Mouse (Mus musculus) lung, embryonic 15.5 days (tissue): ENCODE data around the gene Ier5. TPM values are rescaled to one million over a fixed set of nuclear protein-coding genes. Genes with fewer than 3 reads are reported as not detected.
A peak's percentile ranks its signal among the peaks of the same experiment; 100 is the strongest.

Experiments
- ATAC-seq: fragments of 200-750 bp; cut with Nextera tagmentation; 2 replicates; pipeline ENCODE4 v1.8.0; 2017; ENCODE audit warnings: moderate number of reproducible peaks, borderline replicate concordance; ENCODE audit not compliant: low FRiP score, low TSS enrichment; ENCODE audit errors: extremely low read depth
- H3K27ac ChIP-seq: fragments of 300-500 bp; sonication (generic); 2 replicates; pipeline ENCODE4 v1.5.1; 2015; ENCODE audit warnings: moderate library complexity, mild to moderate bottlenecking, inconsistent platforms
- H3K27me3 ChIP-seq: fragments of 300-500 bp; sonication (generic); 2 replicates; pipeline ENCODE4 v1.6.1; 2015; ENCODE audit warnings: inconsistent platforms
- H3K36me3 ChIP-seq: fragments of 300-500 bp; sonication (generic); 2 replicates; pipeline ENCODE4 v1.6.1; 2015; ENCODE audit warnings: inconsistent platforms
- H3K4me1 ChIP-seq: fragments of 300-500 bp; sonication (generic); 2 replicates; pipeline ENCODE4 v1.6.1; 2015; ENCODE audit warnings: inconsistent platforms
- H3K4me2 ChIP-seq: fragments of 300-500 bp; sonication (generic); 2 replicates; pipeline ENCODE4 v1.6.1; 2015; ENCODE audit warnings: inconsistent platforms, mild to moderate bottlenecking, moderate library complexity
- H3K4me3 ChIP-seq: fragments of 300-500 bp; sonication (generic); 2 replicates; pipeline ENCODE4 v1.5.1; 2015; ENCODE audit warnings: mild to moderate bottlenecking, inconsistent platforms
- H3K9ac ChIP-seq: fragments of 300-500 bp; sonication (generic); 2 replicates; pipeline ENCODE4 v1.6.1; 2015; ENCODE audit warnings: inconsistent platforms
- H3K9me3 ChIP-seq: fragments of 300-500 bp; sonication (generic); 2 replicates; pipeline ENCODE4 v1.6.1; 2016; ENCODE audit warnings: inconsistent platforms
- WGBS: fragments of 180-500 bp; shearing (Covaris S2); methylation state at CpG from one replicate; pipeline ENCODE4 v1.1.7; 2015; 5-methylcytosine and 5-hydroxymethylcytosine counted together
- polyA plus RNA-seq: library from polyadenylated mRNA; unstranded; fragments of >200 nt; fragmentation: Nextera tagmentation; extraction: Ambion mirVana; gene quantifications from 2 replicates; pipeline ENCODE4 v1.2.1, GENCODE M21; 2015

Gene Ier5
- polyA plus RNA-seq, 1 experiment from 2014 or later: 7.0 TPM

DNA sequence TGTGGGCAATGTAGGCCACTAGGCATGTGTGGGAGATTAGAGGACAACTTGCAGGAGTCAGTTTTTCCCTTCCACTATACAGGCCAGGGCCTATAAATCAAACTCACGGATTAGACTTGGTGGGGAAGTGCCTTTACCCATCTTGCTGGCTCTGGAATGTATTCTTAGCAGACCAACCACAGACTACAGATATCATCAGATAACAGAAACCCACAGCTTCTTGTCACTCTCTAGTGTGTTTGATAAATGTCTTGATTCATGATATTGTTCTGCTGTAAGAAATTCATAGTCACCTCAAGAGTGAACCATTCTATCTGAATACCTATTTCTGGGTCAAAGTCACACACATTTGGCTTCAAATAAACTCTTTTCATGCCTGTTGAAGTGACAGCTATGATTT lies 20.3 kb upstream of the Ier5 start:
- 53% methylated on average over 1 of the region's 1 CpGs for WGBS
- Histone ChIP-seq H3K9me3 (no peaks in the 10 kb centered on the region), H3K9ac (no peak overlapping the region), H3K4me1 (peaks cover 12% of the 10 kb centered on the region), H3K36me3 (no peaks in the 10 kb centered on the region), H3K4me3 (no peak overlapping the region), H3K4me2 (no peak overlapping the region), H3K27me3 (no peaks in the 10 kb centered on the region), H3K27ac (no peak overlapping the region)
- ATAC-seq: no peak

DNA sequence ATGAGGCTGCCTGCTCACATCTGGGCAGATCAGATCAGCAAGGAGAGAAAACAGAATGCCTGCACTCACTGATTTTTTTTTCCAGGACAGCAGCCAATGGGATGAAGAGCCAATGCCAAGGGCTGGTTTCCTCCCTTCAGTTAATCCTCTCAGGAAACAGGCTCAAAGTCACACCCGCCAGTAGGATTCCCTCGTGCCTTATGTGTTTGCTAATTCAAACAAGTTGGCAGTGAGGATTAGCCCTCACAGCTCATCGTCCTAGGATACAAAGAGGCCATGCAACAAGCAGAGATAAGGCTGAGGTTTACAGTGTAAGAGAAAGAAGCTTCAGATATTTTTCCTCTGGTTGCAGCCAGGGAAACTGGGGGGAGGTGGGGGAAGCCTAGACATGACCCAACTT lies 14.5 kb upstream of the Ier5 start:
- no peaks in the 10 kb centered on the region for H3K27me3 ChIP-seq
- no peaks in the 10 kb centered on the region for H3K9me3 ChIP-seq
- ATAC-seq: no peak
- no peak overlapping the region for H3K27ac ChIP-seq
- H3K4me2 ChIP-seq: no peak overlapping the region
- peaks cover 21% of the 10 kb centered on the region for H3K4me1 ChIP-seq
- H3K36me3 ChIP-seq: no peaks in the 10 kb centered on the region
- 17% methylated on average over 3 of the region's 3 CpGs for WGBS
- no peak overlapping the region for H3K4me3 ChIP-seq
- H3K9ac ChIP-seq: no peak overlapping the region

DNA sequence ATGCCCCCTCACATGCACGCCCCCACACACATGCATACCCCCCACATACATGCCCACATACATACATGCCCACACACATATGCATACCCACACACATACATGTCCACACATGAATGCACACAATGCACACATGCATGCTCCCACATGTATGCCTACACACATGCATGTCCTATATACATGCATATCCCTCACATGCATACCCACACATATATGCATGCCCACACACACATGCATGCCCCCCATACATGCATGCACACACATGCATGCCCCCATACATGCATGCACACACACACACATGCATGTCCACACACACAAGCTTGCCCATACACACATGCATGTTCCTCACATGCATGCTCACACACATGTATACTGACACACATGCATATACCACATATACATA lies 13.4 kb upstream of the Ier5 start:
- WGBS: 84% methylated on average over 1 of the region's 1 CpGs
- H3K27me3 ChIP-seq: no peaks in the 10 kb centered on the region
- H3K9me3 ChIP-seq: no peaks in the 10 kb centered on the region
- H3K4me3 ChIP-seq: no peak overlapping the region
- no peak for ATAC-seq
- H3K27ac ChIP-seq: no peak overlapping the region
- H3K4me1 ChIP-seq: peaks cover 28% of the 10 kb centered on the region
- no peak overlapping the region for H3K9ac ChIP-seq
- H3K36me3 ChIP-seq: no peaks in the 10 kb centered on the region
- no peak overlapping the region for H3K4me2 ChIP-seq

DNA sequence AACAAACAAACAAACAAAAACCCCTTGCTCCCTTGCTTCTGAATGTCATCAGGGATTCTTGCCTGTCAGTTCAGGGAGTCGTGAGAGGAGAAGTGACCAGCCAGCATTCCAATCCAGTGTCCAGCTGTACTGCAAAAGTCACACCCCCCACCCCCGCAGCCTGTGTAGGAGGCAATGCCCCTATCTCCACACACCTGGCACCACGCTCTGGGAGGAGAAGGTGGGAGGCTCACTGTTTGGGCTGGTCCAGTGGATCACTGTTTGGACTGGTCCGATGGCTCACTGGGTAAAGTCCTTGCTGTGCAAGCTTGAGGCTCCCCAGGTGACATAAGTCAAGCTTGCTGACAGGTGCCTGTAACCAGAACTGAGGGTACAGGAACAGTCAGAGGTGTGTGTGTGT lies 12.7 kb upstream of the Ier5 start:
- no peak for ATAC-seq
- Histone ChIP-seq H3K27ac (no peak overlapping the region), H3K9me3 (no peaks in the 10 kb centered on the region), H3K4me2 (no peak overlapping the region), H3K4me1 (peaks cover 32% of the 10 kb centered on the region), H3K36me3 (no peaks in the 10 kb centered on the region), H3K9ac (no peak overlapping the region), H3K27me3 (no peaks in the 10 kb centered on the region), H3K4me3 (no peak overlapping the region)
- whole genome bisulfite sequencing: 46% methylated on average over 4 of the region's 4 CpGs

DNA sequence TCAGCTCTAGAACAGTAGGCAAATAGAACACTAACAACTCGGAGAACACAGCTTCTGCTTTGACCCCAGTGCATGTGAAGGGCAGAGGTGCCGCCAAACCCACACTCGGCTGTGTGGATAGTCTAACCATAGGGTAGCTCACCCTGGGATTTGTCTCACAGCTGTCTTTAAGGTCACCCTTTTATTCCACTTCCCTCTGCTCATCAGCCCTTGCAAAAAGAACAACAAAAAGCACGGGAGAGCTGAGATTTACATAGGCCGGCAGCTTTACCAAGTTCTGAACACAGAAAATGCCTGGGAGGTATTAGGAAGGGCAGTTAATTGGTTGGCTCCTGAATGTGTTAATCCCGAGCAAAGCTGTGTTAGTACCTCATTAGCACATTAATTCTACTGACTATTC lies 12.1 kb upstream of the Ier5 start:
- no peaks in the 10 kb centered on the region for H3K9me3 ChIP-seq
- no peaks in the 10 kb centered on the region for H3K27me3 ChIP-seq
- WGBS: 60% methylated on average over 6 of the region's 6 CpGs
- no peak overlapping the region for H3K4me3 ChIP-seq
- ATAC-seq: no peak
- H3K4me1 ChIP-seq: peaks cover 32% of the 10 kb centered on the region
- no peak overlapping the region for H3K4me2 ChIP-seq
- H3K9ac ChIP-seq: no peak overlapping the region
- H3K27ac ChIP-seq: no peak overlapping the region
- H3K36me3 ChIP-seq: no peaks in the 10 kb centered on the region

DNA sequence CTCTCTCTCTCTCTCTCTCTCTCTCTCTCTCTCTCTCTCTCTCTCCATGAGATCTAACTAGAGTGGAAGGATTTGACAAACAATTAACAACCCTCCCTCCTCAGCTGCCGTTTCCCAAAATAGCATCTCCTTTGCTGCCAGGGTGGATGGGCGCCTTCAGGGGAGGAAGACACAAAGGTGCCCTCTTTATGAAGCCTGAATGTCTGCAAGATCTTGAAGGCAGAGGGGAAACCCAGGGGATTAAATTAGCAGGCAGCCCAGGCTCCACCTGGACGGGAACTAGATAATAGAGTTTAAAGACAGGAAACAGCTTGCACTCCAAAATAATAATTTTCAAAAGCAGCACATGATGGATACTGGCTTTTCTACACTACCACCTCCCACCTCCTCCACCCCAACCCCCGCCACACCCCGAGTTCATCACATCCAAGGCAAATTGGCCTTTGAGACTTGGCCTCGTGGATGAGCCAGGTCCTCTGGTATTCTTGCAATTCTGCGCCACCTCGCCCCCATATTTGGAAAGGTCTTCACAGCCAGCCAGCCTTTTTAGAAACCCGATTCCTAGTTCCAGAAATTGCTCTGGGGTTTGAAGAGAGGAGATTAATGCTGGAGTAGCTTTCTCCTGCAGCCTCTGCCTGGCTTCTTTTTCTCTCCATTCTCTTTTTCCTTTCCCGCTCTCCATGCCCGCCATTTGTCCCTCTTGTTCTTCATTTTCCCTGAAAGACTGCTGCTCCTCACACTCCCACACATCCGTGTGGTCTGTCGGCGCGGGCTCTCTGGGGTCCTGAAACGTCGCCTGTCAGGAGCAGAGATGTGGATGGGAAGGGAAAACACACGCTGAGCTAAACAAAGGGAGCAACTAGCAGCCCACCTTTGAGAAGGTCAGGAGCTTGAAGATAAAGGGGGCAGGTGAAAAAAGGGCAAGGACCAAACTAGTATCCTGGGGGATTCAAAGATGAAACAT lies 10.2 kb upstream of the Ier5 start:
- 11% methylated on average over 18 of the region's 18 CpGs for WGBS
- Histone ChIP-seq H3K9me3 (no peaks in the 10 kb centered on the region), H3K4me2 (peak overlapping the region; percentile 37; the same call in 1 of the 2 replicates), H3K4me1 (peaks cover 32% of the 10 kb centered on the region), H3K27me3 (no peaks in the 10 kb centered on the region), H3K9ac (no peak overlapping the region), H3K4me3 (no peak overlapping the region), H3K36me3 (no peaks in the 10 kb centered on the region), H3K27ac (no peak overlapping the region)
- no peak for ATAC-seq

DNA sequence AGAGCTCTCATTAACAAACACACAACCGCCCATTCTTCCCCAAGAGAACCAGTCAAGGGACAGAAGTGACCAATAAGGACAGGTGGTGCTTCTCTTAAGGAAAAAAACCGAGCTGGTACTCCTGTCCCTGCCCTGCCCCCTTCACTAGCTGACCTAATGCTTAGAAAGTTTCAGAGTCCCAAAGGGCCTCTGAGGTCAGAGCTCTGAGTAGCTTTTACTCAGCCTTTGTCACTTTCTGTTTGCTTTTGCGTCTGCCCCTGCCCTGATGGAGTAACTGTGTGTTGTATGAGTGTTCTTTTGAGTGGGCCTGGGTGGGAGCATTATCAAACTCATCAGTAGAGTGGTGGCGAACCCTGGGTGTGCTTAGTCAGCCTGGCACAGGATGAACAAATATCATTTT lies 9.0 kb upstream of the Ier5 start:
- H3K4me2 ChIP-seq: no peak overlapping the region
- H3K27ac ChIP-seq: no peak overlapping the region
- ATAC-seq: no peak
- WGBS: 29% methylated on average over 4 of the region's 4 CpGs
- H3K4me1 ChIP-seq: peaks cover 25% of the 10 kb centered on the region
- H3K9ac ChIP-seq: no peak overlapping the region
- H3K9me3 ChIP-seq: no peaks in the 10 kb centered on the region
- no peak overlapping the region for H3K4me3 ChIP-seq
- H3K27me3 ChIP-seq: no peaks in the 10 kb centered on the region
- H3K36me3 ChIP-seq: no peaks in the 10 kb centered on the region

DNA sequence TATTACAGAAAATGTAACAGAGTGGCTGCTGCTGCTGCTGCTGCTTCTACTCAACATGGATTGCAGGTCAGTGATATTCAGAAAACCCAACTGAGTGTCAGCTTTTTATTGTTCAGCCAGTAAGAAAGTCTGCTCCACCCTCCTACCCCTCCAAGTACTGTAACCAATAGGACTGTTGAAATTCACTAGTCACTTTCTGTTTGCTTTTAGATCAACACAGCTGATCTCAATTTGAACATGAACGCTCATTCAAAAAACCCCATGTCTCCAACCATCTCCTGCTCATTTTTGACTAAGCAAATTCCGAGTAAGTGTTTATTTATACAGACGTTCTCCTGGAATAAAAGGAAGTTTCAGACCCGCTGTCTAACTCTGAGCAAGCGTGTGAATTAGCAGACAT lies 8.4 kb upstream of the Ier5 start:
- 7% methylated on average over 5 of the region's 5 CpGs for WGBS
- Histone ChIP-seq H3K4me1 (peaks cover 25% of the 10 kb centered on the region), H3K9ac (no peak overlapping the region), H3K27me3 (no peaks in the 10 kb centered on the region), H3K4me3 (no peak overlapping the region), H3K4me2 (0 out of 2 replicates have a peak overlapping the region, but pooled peaks have one; percentile 10), H3K9me3 (no peaks in the 10 kb centered on the region), H3K27ac (no peak overlapping the region), H3K36me3 (no peaks in the 10 kb centered on the region)
- ATAC-seq: no peak

DNA sequence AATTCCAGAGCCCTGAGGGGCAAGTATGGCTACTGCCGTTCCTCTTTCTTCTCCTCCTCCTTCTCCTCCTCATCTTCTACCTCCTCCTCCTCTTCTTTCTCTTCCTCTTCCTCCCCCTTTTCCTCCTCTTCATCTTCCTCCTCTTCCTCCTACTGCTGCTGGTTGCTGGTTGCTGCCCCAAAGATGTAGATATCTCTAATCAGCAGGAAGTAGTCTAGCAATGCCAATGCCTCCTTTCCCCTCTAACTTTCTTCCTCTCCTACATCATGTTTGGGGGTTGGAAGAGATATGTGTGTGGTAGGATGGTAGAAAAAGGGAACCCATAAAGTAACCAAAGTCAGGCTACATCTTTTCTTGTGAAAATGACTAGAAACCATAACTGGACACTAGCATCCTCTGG lies 6.9 kb upstream of the Ier5 start:
- Histone ChIP-seq H3K4me1 (peaks cover 25% of the 10 kb centered on the region), H3K4me3 (no peak overlapping the region), H3K9ac (no peak overlapping the region), H3K27me3 (no peaks in the 10 kb centered on the region), H3K9me3 (no peaks in the 10 kb centered on the region), H3K36me3 (no peaks in the 10 kb centered on the region), H3K4me2 (no peak overlapping the region), H3K27ac (no peak overlapping the region)
- WGBS: 77% methylated on average over 1 of the region's 1 CpGs
- no peak for ATAC-seq

DNA sequence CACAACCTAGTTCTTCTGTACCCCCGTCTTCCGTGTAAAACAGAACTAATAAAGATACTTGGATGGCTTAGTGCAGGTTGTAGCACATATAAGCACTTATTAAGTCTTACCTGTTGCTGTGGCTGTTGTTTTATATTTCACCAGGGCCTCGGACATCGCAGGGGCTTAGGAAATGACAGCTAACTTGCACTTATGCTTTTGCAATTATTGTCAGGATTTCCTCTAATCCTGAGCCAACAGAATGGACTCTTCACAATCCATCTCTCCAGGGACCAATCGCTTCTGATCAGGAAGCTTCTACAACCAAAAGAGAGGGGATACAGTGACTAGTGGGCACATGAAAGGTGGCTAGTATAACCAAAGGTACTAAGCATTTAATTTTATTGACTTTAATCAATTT lies 4.6 kb upstream of the Ier5 start:
- H3K27me3 ChIP-seq: no peaks in the 10 kb centered on the region
- H3K27ac ChIP-seq: no peak overlapping the region
- no peak overlapping the region for H3K4me2 ChIP-seq
- no peaks in the 10 kb centered on the region for H3K9me3 ChIP-seq
- H3K9ac ChIP-seq: no peak overlapping the region
- no peak overlapping the region for H3K4me3 ChIP-seq
- no peaks in the 10 kb centered on the region for H3K36me3 ChIP-seq
- no peak for ATAC-seq
- 80% methylated on average over 5 of the region's 5 CpGs for WGBS
- H3K4me1 ChIP-seq: peaks cover 19% of the 10 kb centered on the region

DNA sequence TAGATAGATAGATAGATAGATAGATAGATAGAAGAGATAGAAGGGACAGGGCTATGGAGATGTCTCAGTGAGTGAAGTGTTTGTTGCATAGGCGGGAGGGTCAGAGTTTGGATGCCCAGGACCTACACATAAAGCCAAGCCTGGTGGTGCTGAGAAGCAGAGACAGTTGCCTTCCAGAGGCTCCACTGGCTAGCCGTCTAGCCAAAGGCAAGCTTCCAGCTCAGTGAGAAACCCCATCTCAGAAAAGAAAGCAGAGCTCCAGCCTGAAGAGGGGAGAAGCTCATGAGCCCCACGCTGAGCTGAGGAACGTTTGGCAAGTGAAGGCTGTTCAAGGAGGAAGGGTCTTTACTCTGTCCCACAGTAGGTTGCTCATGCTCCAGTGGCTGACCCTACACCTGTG lies 3.2 kb upstream of the Ier5 start:
- Histone ChIP-seq H3K4me1 (peaks cover 8% of the 10 kb centered on the region), H3K9me3 (no peaks in the 10 kb centered on the region), H3K4me3 (no peak overlapping the region), H3K27ac (no peak overlapping the region), H3K9ac (no peak overlapping the region), H3K4me2 (no peak overlapping the region), H3K36me3 (no peaks in the 10 kb centered on the region), H3K27me3 (no peaks in the 10 kb centered on the region)
- WGBS: 80% methylated on average over 4 of the region's 4 CpGs
- no peak for ATAC-seq

DNA sequence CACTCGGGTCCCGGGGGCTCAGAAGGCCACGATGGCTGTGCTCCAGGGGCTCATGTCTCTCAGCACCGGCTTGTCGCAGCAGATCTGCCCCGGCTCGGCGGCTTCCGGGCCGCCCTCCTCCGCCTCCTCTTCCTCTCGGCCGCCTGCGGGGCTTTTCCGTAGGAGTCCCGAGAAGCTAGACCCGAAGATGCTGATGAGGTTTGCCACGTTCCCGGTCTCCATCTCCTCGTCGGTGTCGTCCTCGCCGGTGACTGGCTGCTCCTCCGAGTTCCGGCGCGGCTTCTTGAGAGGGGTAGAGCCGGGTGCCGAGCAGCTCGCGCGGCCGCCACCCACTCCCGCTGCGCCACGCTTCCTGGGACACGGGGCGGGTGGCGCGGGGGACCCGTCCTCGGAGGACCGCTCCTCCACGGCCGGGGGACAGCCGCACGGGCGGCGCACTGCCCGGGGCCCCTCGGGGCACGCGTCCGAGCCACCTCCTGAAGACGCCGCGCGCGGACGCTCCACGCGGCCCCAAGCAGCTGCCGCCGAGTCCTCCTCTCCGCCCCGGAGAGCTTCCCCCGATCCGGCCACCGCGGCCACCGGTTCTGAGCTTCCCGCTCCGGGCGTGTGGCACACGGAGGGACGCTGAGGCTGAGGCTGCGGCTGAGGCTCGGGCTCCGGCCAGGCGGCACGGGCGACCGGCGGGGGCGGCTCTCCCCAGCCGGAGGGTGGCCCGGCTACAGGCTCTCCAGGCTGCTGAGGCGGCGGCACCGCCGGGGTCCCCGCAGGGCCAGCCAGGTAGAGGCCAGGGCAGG lies 753 bp downstream of the Ier5 start:
- WGBS: under 1% methylated on average over 93 of the region's 93 CpGs
- peak overlapping the region; percentile 96 for H3K4me3 ChIP-seq
- ATAC-seq: peak; percentile 46

More for the DNA sequence above, 753 bp downstream of the Ier5 start:
- H3K36me3 ChIP-seq: no peaks in the 10 kb centered on the region
- peak overlapping the region; percentile 84 for H3K27ac ChIP-seq
- no peaks in the 10 kb centered on the region for H3K27me3 ChIP-seq
- H3K9ac ChIP-seq: peak overlapping the region; percentile 99
- H3K4me1 ChIP-seq: peaks cover 35% of the 10 kb centered on the region
- H3K4me2 ChIP-seq: peak overlapping the region; percentile 66
- H3K9me3 ChIP-seq: no peaks in the 10 kb centered on the region
